Mouse (Mus musculus): Measurements from ENCODE around the gene Dynlt1a. TPM values are rescaled to one million over a fixed set of nuclear protein-coding genes. Genes with fewer than 3 reads are reported as not detected.

Dynlt1a gene
- polyA plus RNA-seq, 1 experiment from 2014 or later: 10.9 TPM

Other genes with a start within 250 kb of the Dynlt1a start
- 5.1 and 5.7 TPM in 2 replicates for gene Serac1, start 237.8 kb downstream of the Dynlt1a start, polyA plus RNA-seq (2016; fragmentation: Nextera tagmentation; extraction: Ambion mirVana)
- gene Gtf2h5, start 237.7 kb downstream of the Dynlt1a start, polyA plus RNA-seq (2016; fragmentation: Nextera tagmentation; extraction: Ambion mirVana): 142 and 147 TPM in 2 replicates
- 48.9 and 59.4 TPM in 2 replicates for gene Tulp4, start 211.1 kb downstream of the Dynlt1a start, polyA plus RNA-seq (2016; fragmentation: Nextera tagmentation; extraction: Ambion mirVana)
- 23.7 and 24.5 TPM in 2 replicates for gene Tmem181a, start 60.6 kb downstream of the Dynlt1a start, polyA plus RNA-seq (2016; fragmentation: Nextera tagmentation; extraction: Ambion mirVana)
- gene Dynlt1b, start 112.6 kb upstream of the Dynlt1a start, polyA plus RNA-seq (2016; fragmentation: Nextera tagmentation; extraction: Ambion mirVana): 418 and 422 TPM in 2 replicates